Mouse (Mus musculus): ENCODE measurements at regions not wholly inside any gene's neighbourhood (a gene's known extent, or its start where the extent isn't known, plus 50 kb on each side); places are given as distances from the start of the nearest gene placed in this dataset.
"Not testable (repeated sequence)": the region's sequence is repeated elsewhere in the genome, so short reads cannot be mapped to it uniquely, and the experiment has no call there.

- ATAC-seq (ENCODE audit: low FRiP score) (peak; percentile 57; the same call in 1 of the 2 replicates), DNase-seq (ENCODE audit: low spot score) (peak; percentile 38)
- H3K36me3 ChIP-seq (replicated peaks; ENCODE audit: control insufficient read depth, insufficient read depth), result no peaks in the 10 kb centered on the region
- H3K9me3 ChIP-seq (ENCODE audit: control insufficient read depth, low read length), result no peaks in the 10 kb centered on the region
- H3K4me1 ChIP-seq (replicated peaks; ENCODE audit: control insufficient read depth, insufficient read depth, low read length), result no peaks in the 10 kb centered on the region
- H3K4me2 ChIP-seq (replicated peaks), result no peak overlapping the region
- H3K27me3 ChIP-seq (ENCODE audit: control insufficient read depth, insufficient read depth, low read length), result no peaks in the 10 kb centered on the region
- no peak overlapping the region for H3K27ac ChIP-seq
- H3K9ac ChIP-seq, result no peak overlapping the region
- no peak overlapping the region for H3K4me3 ChIP-seq (replicated peaks; ENCODE audit: low read length)
- WGBS, result 35% methylated on average over 5 of the region's 5 CpGs
Measured at GRCm38 (mm10) chr14:81685691-81686090, 1701.8 kb downstream of the Olfm4 start.

GRCm38 (mm10) chr14:81692245-81692644 is 1708.4 kb downstream of the Olfm4 start:
- not testable (repeated sequence) for H3K4me3 ChIP-seq (replicated peaks; ENCODE audit: low read length); H3K36me3 ChIP-seq (replicated peaks; ENCODE audit: control insufficient read depth, insufficient read depth); H3K4me1 ChIP-seq (replicated peaks; ENCODE audit: control insufficient read depth, insufficient read depth, low read length); H3K9me3 ChIP-seq (ENCODE audit: control insufficient read depth, low read length); DNase-seq (ENCODE audit: low spot score); H3K4me2 ChIP-seq (replicated peaks); H3K27me3 ChIP-seq (ENCODE audit: control insufficient read depth, insufficient read depth, low read length); H3K27ac ChIP-seq; H3K9ac ChIP-seq; ATAC-seq (ENCODE audit: low FRiP score)
- no CpG with 5 or more reads among the region's 2 CpGs for WGBS

- H3K27me3 ChIP-seq (ENCODE audit: control insufficient read depth, insufficient read depth, low read length), result no peaks in the 10 kb centered on the region
- H3K9me3 ChIP-seq (ENCODE audit: control insufficient read depth, low read length), result no peaks in the 10 kb centered on the region
- WGBS, result 78% methylated on average over 5 of the region's 5 CpGs
- H3K36me3 ChIP-seq (replicated peaks; ENCODE audit: control insufficient read depth, insufficient read depth), result no peaks in the 10 kb centered on the region
- no peak overlapping the region for H3K27ac ChIP-seq
- H3K4me1 ChIP-seq (replicated peaks; ENCODE audit: control insufficient read depth, insufficient read depth, low read length), result no peaks in the 10 kb centered on the region
- no peak for DNase-seq (ENCODE audit: low spot score)
- H3K9ac ChIP-seq, result no peak overlapping the region
- H3K4me3 ChIP-seq (replicated peaks; ENCODE audit: low read length), result no peak overlapping the region
- H3K4me2 ChIP-seq (replicated peaks), result no peak overlapping the region
- ATAC-seq (ENCODE audit: low FRiP score), result no peak
Measured at GRCm38 (mm10) chr14:81716056-81716455, 1732.2 kb downstream of the Olfm4 start.
